Mouse (Mus musculus) midbrain, embryonic 10.5 days (tissue): ENCODE measurements at regions not wholly inside any gene's neighbourhood (a gene's known extent, or its start where the extent isn't known, plus 50 kb on each side); places are given as distances from the start of the nearest gene placed in this dataset.

Experiments used
- DNase-seq: peaks from one replicate; pipeline ENCODE4 v3.0.0-alpha.2; 2017; ENCODE audit warnings: low spot score
- H3K27ac ChIP-seq: fragments of 300-500 bp; sonication (generic); replicated peaks from 2 replicates; pipeline ENCODE4 v1.5.1; 2016; ENCODE audit warnings: mild to moderate bottlenecking
- H3K27me3 ChIP-seq: fragments of 300-500 bp; sonication (generic); 2 replicates; pipeline ENCODE4 v1.6.1; 2016; ENCODE audit warnings: low read depth, mild to moderate bottlenecking; ENCODE audit not compliant: poor library complexity, severe bottlenecking
- H3K36me3 ChIP-seq: fragments of 300-500 bp; sonication (generic); 2 replicates; pipeline ENCODE4 v1.6.1; 2016; ENCODE audit warnings: mild to moderate bottlenecking, moderate library complexity
- H3K4me1 ChIP-seq: fragments of 300-500 bp; sonication (generic); 2 replicates; pipeline ENCODE4 v1.6.1; 2016
- H3K4me3 ChIP-seq: fragments of 300-500 bp; sonication (generic); 2 replicates; pipeline ENCODE4 v1.5.1; 2016; ENCODE audit warnings: mild to moderate bottlenecking, moderate library complexity
- H3K9me3 ChIP-seq: fragments of 300-500 bp; sonication (generic); replicated peaks from 2 replicates; pipeline ENCODE4 v1.6.1; 2016; ENCODE audit warnings: mild to moderate bottlenecking
- WGBS: fragments of 180-500 bp; shearing (Covaris S2); methylation state at CpG from one replicate; pipeline ENCODE4 v1.1.7; 2016; 5-methylcytosine and 5-hydroxymethylcytosine counted together

GRCm38 (mm10) chr11:23201701-23202449, 54.0 kb upstream of the Xpo1 start:
- DNase-seq = no peak
- Histone ChIP-seq H3K9me3 (no peaks in the 10 kb centered on the region), H3K36me3 (no peaks in the 10 kb centered on the region), H3K4me1 (no peaks in the 10 kb centered on the region), H3K27ac (no peak overlapping the region), H3K4me3 (no peak overlapping the region), H3K27me3 (no peaks in the 10 kb centered on the region)
- 88% methylated on average over 9 of the region's 9 CpGs for WGBS

- Histone ChIP-seq H3K9me3 (no peaks in the 10 kb centered on the region), H3K27me3 (no peaks in the 10 kb centered on the region), H3K4me1 (no peaks in the 10 kb centered on the region), H3K27ac (no peak overlapping the region), H3K4me3 (no peak overlapping the region), H3K36me3 (no peaks in the 10 kb centered on the region)
- 91% methylated on average over 14 of the region's 14 CpGs for WGBS
- no peak for DNase-seq
Measured at GRCm38 (mm10) chr11:23203566-23203965, 52.3 kb upstream of the Xpo1 start.

GRCm38 (mm10) chr11:23204041-23204440, 51.8 kb upstream of the Xpo1 start:
- Histone ChIP-seq H3K4me3 (no peak overlapping the region), H3K9me3 (no peaks in the 10 kb centered on the region), H3K27ac (no peak overlapping the region), H3K4me1 (no peaks in the 10 kb centered on the region), H3K36me3 (no peaks in the 10 kb centered on the region), H3K27me3 (no peaks in the 10 kb centered on the region)
- 81% methylated on average over 12 of the region's 12 CpGs for WGBS
- DNase-seq = no peak
